Mouse (Mus musculus) embryo, embryonic 9.5 days (tissue): Measurements from ENCODE around the gene Tacc3.

ENCODE experiments used
- DNase-seq: peaks from one replicate; pipeline ENCODE4 v3.0.0-alpha.2; 2017; ENCODE audit errors: extremely low spot score

Gene Tacc3

DNA sequence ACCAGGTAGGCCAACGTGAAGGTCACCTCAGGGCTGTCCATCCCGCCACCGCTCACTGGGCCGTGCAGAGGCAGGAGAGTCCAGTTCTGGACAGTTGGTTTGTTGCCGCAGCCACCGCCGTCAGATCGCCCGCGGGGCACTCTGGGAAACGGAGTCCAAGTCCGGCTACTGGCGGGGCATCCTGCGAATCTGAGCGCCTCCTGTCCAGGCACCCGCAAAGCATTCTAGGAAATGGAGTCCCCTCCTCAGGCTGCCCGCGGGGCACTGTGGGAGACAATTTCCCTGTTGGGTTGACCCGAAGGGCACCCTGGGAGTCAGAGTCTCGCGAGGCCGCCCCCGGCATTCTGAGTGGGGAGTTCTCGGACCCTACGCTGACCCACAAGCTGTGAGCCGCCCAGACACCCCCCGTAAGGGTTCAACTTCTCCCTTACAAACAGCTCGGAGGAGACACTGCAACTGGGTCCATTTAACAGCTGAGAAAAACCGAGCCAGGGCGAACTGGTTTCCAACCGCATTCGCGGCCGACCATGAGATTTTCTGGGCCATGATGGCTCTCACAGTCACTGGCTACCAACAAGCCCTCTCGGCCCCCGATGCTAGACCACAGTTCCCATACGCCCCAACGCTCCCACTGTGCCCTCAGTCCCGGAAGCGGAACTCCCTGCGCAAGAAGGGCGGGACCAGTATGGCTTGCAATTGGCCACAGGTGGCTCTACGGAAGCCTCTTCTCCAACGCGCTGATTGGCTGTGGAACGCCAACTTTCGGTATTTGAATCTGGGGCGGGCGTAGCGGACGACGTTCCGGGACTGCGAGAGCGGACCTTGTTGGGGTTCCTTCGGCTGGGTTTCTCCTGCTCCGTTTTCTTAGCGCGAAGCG is at the start of gene Tacc3, which contains the start of gene Tmem129:
Gene Tacc3, plus strand, starts transcription at position 342 of the 877 bp plus-strand sequence.
Gene Tmem129, minus strand, starts transcription at position 630 of the 877 bp plus-strand sequence.
- DNase-seq = peak; percentile 98

DNA sequence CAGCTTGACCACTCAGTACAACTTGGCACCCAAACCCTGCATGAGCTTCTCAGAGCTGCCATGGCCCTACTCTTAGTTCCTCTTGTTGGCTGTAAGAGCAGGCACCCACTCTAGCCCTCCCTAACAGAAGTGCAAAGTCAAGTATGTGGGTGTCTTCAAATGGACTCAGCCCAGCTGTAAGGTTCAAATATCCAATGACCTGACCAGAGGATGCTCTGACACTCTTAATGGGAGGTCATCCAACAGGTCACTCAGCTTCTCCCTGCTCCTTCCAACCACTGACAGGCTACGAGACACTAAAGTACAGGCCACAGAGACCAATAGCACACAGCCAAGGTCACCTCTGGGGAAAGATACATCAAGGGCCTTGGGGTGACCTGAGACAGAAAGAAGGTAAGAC is 48.7 kb upstream of the Tacc3 start:
- DNase-seq = no peak

- DNase-seq = no peak
Observed at GRCm38 (mm10) chr5:33611795-33612194, 46.1 kb upstream of the Tacc3 start.

GRCm38 (mm10) chr5:33614391-33614790 is 43.5 kb upstream of the Tacc3 start:
- no peak for DNase-seq

- DNase-seq = no peak
Observed at GRCm38 (mm10) chr5:33622671-33623070, 35.3 kb upstream of the Tacc3 start.

- no peak for DNase-seq
Observed at GRCm38 (mm10) chr5:33623766-33624165, 34.2 kb upstream of the Tacc3 start.

GRCm38 (mm10) chr5:33627968-33628367 is 30.0 kb upstream of the Tacc3 start:
- DNase-seq = no peak

DNA sequence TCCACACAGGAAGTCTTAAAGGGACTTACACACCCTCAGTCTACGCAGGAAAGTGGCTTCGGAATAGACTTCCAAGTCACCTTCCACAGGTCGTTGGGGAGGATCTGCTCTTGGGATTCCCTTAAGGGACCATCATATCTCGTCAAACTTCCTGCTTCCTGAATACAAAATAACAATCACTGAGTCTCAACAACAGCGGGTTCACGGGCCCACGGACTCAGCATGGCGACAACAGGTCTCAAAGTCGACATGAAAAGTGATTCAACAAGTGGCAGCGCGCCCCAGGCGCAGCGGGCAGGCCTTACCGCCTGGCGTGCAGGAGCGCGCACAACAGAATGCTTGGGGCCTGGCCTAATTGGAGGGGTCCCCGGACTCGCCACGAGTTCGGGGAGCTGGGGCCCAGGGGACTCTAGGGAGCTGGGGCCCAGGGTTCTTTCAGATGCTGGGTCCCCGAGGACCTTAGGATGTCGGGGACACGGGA is 29.1 kb upstream of the Tacc3 start:
- peak; percentile 71 for DNase-seq

GRCm38 (mm10) chr5:33629301-33629987 is 28.5 kb upstream of the Tacc3 start, which contains the start of the genes Fam53a and Gm9903:
TSS of gene Fam53a (minus strand) at chr5:33629635.
TSS of gene Gm9903 (plus strand) at chr5:33629925.
- peak; percentile 99 for DNase-seq

DNA sequence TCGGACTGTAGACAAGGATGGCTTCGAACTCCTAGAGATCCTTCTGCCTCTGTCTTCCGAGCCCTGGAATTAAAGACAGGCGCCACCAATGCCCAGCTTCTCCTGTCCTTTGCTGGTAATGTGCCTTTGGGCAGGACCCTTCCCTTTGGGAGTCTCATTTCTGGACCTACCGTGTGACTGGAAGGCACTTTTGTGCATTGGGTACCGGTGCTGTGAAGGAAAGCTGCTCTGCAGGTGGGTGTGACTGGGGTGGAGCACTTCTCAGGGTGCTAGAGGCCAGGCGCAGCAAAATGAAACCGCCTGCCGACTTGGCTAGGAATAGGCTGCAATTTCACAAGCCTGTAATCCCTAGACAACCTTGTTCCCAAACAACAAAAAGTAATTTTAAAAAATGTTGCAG is 27.9 kb upstream of the Tacc3 start:
- DNase-seq = no peak

DNA sequence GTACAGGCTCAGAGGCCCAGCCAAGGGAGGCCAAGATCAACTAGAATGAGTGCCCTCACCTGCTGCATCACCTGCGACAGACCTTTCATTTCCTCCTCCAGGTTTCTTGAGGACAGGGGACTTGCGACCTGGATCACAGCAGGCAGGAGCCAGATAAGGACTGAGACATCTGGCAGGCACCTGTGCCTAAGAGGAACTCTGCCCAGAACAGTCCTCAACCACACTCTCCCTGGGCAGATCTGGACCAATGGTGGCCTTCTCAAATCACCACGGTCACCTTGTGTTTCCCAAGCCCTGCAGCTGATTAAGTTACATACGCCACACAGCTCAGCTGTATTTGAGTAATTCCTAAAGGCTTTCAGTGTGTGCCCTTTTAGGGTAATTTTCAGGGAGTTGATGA is 27.3 kb upstream of the Tacc3 start:
- no peak for DNase-seq

DNA sequence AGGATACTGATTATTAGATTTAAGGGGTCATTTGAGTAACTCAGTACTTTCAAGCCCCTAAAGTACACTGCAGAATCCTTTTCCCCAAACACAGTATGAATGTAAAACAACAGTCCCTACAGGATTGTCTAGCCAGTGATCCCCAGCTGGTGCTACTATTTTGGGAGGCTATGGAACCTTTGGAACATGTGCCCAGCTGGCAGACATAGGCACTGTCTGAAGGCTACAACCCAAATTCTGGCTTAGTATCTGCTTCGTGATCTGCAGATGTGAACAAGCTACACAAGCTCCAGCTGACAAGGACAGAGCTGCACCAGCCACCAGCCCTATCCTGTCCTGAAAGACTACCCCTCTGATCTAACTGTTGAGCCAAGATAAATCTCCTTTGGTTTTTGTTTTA is 25.4 kb upstream of the Tacc3 start:
- DNase-seq = no peak

GRCm38 (mm10) chr5:33635361-33635760 is 22.6 kb upstream of the Tacc3 start:
- DNase-seq = no peak

GRCm38 (mm10) chr5:33637606-33638350 is 20.1 kb upstream of the Tacc3 start:
- DNase-seq = no peak

GRCm38 (mm10) chr5:33638826-33639225 is 19.1 kb upstream of the Tacc3 start:
- DNase-seq = no peak

- DNase-seq = peak; percentile 39
Observed at GRCm38 (mm10) chr5:33640652-33641051, 17.3 kb upstream of the Tacc3 start.

- DNase-seq = no peak
Observed at GRCm38 (mm10) chr5:33651017-33651416, 6.9 kb upstream of the Tacc3 start.

DNA sequence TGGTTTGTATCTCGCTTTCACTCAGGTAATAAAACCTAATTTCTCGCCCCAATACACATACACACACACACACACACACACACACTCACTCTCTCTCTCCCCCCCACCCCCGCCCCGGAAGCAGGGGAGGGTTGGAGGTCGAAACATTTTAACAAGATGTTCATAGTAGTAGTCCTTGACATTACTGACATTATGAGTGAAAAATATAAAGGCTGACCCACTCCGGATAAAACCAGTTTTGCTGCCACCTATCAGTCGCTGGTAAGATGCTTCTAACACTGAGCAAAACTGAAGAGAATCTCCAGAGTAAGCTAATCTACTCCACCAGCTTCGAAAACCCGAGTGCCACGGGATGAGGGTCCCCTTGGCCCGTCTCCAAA is 6.4 kb upstream of the Tacc3 start:
- peak; percentile 29 for DNase-seq

DNA sequence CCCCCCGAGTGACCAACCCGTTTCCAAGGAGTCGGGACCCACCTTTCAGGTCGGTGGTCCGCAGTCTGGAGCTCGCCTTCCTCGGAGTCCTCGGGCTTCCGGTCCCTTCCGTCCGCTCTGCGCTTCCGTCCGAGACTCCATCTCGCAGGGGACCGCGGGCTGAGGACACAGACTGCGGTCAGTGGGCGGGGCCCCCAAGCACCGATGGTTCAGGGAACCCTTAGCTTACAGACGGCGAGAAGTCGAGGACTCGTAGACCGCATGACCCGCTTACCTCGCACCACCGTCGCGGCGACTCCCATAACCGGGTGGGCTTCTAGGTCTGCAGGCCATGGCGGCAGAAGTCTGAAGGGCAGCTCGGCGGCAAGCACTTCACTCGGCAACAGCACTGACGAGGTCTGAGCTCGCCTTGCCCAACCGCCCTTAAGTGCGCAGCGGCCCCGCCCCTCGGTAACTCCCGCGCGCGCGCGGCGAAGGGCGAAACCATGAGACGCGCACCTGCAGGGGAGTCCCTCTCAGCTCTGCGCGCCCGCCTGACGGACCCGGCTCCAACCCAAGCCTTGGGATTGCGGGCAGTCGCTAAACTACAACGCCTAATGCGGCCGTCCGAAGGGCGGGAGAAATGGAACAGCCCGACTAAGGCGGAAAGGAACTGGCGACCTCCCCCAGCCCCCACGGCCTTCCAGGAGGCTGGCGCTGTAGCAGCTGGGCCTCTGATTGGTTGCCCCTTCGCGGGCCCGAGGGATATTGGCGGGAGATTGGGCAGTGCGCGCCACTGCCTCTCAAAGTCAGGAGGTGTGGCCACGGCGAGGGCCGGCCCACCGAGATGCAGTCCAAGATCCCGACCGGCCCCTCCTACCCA is 5.8 kb upstream of the Tacc3 start, which contains the start of gene Slbp:
Gene Slbp, minus strand, starts transcription at position 654 of the 862 bp plus-strand sequence.
- peak; percentile 98 for DNase-seq

GRCm38 (mm10) chr5:33652783-33653173 is 5.2 kb upstream of the Tacc3 start:
- DNase-seq = no peak

DNA sequence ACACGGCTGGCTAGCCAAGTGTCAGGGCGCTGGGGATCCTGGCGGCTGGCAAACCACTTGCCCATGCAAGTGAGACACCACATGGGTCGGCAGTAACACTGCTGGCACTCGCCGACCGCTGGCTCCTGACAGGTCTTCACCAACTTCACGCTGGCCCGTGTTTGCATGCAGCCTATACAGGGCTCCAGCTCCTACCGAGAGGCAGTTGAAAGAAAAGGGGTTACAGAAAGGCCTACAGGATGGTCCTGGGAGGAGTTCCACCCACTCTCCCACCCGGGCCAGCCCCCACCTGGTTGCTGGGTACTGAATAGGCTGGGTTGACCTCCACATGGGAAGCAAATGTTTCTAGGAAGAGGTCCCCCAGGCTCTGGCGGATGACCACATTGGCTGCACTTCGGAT is 3.5 kb upstream of the Tacc3 start:
- no peak for DNase-seq
